Mouse (Mus musculus) G1E (cell line): Measurements from ENCODE around the gene Ddx60.

ENCODE experiments used
- CTCF ChIP-seq: IDR thresholded peaks from 2 replicates; pipeline ENCODE4 v1.5.1; 2012; ENCODE audit warnings: low read depth, low read length, inconsistent platforms, mixed read lengths
- GATA1 ChIP-seq: IDR thresholded peaks from 2 replicates; pipeline ENCODE4 v1.6.1; 2012; ENCODE audit warnings: borderline replicate concordance, low read length, inconsistent platforms, mixed read lengths
- POLR2AphosphoS5 ChIP-seq: IDR thresholded peaks from 2 replicates; pipeline ENCODE4 v1.6.1; 2012; ENCODE audit warnings: low read depth, low read length, inconsistent platforms; ENCODE audit not compliant: insufficient replicate concordance
- TAL1 ChIP-seq: conservative IDR thresholded peaks from 2 replicates; pipeline ENCODE4 v1.6.1; 2012; ENCODE audit warnings: low read depth, low read length, inconsistent platforms, mixed read lengths

- no peak for TF ChIP-seq POLR2AphosphoS5
- no peak for TF ChIP-seq CTCF
- TF ChIP-seq TAL1, result no peak
- no peak for TF ChIP-seq GATA1
Observed at GRCm38 (mm10) chr8:61992796-61993195, 64.9 kb downstream of the Ddx60 start.
